24 mouse cellular contexts compared by ENCODE assay signal in the genomic region with DNA sequence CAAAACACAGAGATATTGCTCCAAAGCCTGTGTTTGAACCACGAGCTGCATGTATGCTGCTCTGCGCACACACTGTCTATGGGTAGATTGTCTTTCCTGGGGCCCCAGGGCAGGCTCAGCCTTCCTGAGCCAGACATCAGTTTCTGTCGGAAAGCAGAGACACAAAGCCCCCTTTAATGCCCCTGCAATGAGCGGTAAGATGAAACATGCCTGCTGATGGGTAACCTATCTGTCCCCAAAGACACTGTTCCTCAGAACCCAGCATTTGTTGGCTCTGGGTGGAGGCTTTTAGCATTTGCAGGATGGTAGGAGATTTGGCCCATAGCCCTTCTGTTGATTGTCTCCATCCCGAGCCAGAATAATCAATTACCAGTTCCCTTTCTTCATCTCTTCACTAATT.
A peak's percentile ranks its signal among the peaks of the same experiment; 100 is the strongest.
DNase-seq lines count a peak whose midpoint lies in the region; ATAC-seq lines count a peak whose summit lies in the region.
"Had no signal": no experiment of that assay in that cellular context is flagged by ENCODE, and none has a peak within 500 bp of the region (broad histone marks: within the 10 kb centered on the region; RNA-seq: fewer than 3 reads in every experiment).

No protein-coding gene starts in this region.

- H3K4me2 ChIP-seq in hindbrain, embryonic 11.5 days (replicated peaks; ENCODE audit: low read depth, low read length), result no peak overlapping the region
- H3K4me2 ChIP-seq in neural tube, embryonic 14.5 days (ENCODE audit: low read depth, low read length), result no peak overlapping the region
- H3K4me2 ChIP-seq: embryonic facial prominence, embryonic 15.5 days; heart, embryonic 13.5 days; liver, embryonic 15.5 days; lung, embryonic 15.5 days; neural tube, embryonic 13.5 days had no signal

- peaks cover 19% of the 10 kb centered on the region for H3K4me1 ChIP-seq in hindbrain, embryonic 10.5 days (replicated peaks)
- no peaks in the 10 kb centered on the region for H3K4me1 ChIP-seq in hindbrain, embryonic 11.5 days (replicated peaks; ENCODE audit: control insufficient read depth, insufficient read depth, low read length)
- no peaks in the 10 kb centered on the region for H3K4me1 ChIP-seq in neural tube, embryonic 14.5 days (ENCODE audit: control insufficient read depth, insufficient read depth, low read length)
- H3K4me1 ChIP-seq: embryonic facial prominence, embryonic 15.5 days; liver, embryonic 15.5 days; lung, embryonic 15.5 days had no signal

- ATAC-seq in hindbrain, embryonic 11.5 days (ENCODE audit: low FRiP score), result no peak
- ATAC-seq in neural tube, embryonic 14.5 days (ENCODE audit: low read depth), result peak; percentile 56; the same call in 1 of the 2 replicates
- ATAC-seq: activated CD4-positive, CD25-positive, alpha-beta regulatory T cell, adult 4 months had no signal

- H3K27me3 ChIP-seq in hindbrain, embryonic 10.5 days (ENCODE audit: insufficient read depth, poor library complexity, severe bottlenecking), result no peaks in the 10 kb centered on the region
- H3K27me3 ChIP-seq in hindbrain, embryonic 11.5 days (ENCODE audit: control insufficient read depth, insufficient read depth, low read length), result no peaks in the 10 kb centered on the region
- no peaks in the 10 kb centered on the region for H3K27me3 ChIP-seq in neural tube, embryonic 14.5 days (ENCODE audit: control insufficient read depth, insufficient read depth, low read length)
- H3K27me3 ChIP-seq: embryonic facial prominence, embryonic 15.5 days; heart, embryonic 13.5 days; liver, embryonic 15.5 days; lung, embryonic 15.5 days had no signal

- peak; percentile 33 to 48 for DNase-seq in cerebellum, postnatal 10 days
- no peak for DNase-seq in cerebellum, postnatal 36 days
- DNase-seq in hindbrain, embryonic 10.5 days (ENCODE audit: low spot score), result no peak
- no peak for DNase-seq in hindbrain, embryonic 11.5 days (ENCODE audit: low spot score)
- DNase-seq in neural tube, embryonic 10.5 days (ENCODE audit: extremely low spot score, low spot score), result no peak
- no peak for DNase-seq in layer of hippocampus, adult 11-12 months (ENCODE audit: low spot score)
- DNase-seq: adrenal gland, postnatal 10 days; cerebellum, adult 2 months; gastrocnemius, postnatal 25 days; heart, adult 2 months; kidney, adult 11 months; kidney, postnatal 4 days; liver; lung, postnatal 36 days; right cerebral cortex, postnatal 4 days; thymus, postnatal 14 days had no signal

- H3K36me3 ChIP-seq in hindbrain, embryonic 10.5 days, result no peaks in the 10 kb centered on the region
- H3K36me3 ChIP-seq in hindbrain, embryonic 11.5 days (ENCODE audit: control insufficient read depth, insufficient read depth, low read length), result no peaks in the 10 kb centered on the region
- no peaks in the 10 kb centered on the region for H3K36me3 ChIP-seq in neural tube, embryonic 14.5 days (ENCODE audit: control insufficient read depth, insufficient read depth, low read length)
- H3K36me3 ChIP-seq: embryonic facial prominence, embryonic 15.5 days; heart, embryonic 13.5 days; limb, embryonic 10.5 days; liver, embryonic 15.5 days; lung, embryonic 15.5 days; neural tube, embryonic 13.5 days had no signal

- 57% methylated on average over 5 of the region's 5 CpGs for WGBS in hindbrain, embryonic 10.5 days
- 53% methylated on average over 5 of the region's 5 CpGs for WGBS in hindbrain, embryonic 11.5 days
- 39% methylated on average over 5 of the region's 5 CpGs for WGBS in neural tube, embryonic 14.5 days

- no peak overlapping the region for H3K4me3 ChIP-seq in hindbrain, embryonic 10.5 days
- no peak overlapping the region for H3K4me3 ChIP-seq in hindbrain, embryonic 11.5 days (ENCODE audit: low read depth, low read length)
- no peak overlapping the region for H3K4me3 ChIP-seq in neural tube, embryonic 14.5 days (ENCODE audit: low read depth, low read length)
- H3K4me3 ChIP-seq: embryonic facial prominence, embryonic 15.5 days; heart, adult 2 months; heart, embryonic 13.5 days; limb, embryonic 10.5 days; liver, embryonic 15.5 days; lung, embryonic 15.5 days; neural tube, embryonic 13.5 days had no signal

- H3K9ac ChIP-seq in hindbrain, embryonic 11.5 days (ENCODE audit: low read depth, low read length), result no peak overlapping the region
- no peak overlapping the region for H3K9ac ChIP-seq in neural tube, embryonic 14.5 days (replicated peaks; ENCODE audit: low read depth, low read length)
- H3K9ac ChIP-seq: embryonic facial prominence, embryonic 15.5 days; heart, embryonic 13.5 days; liver, embryonic 15.5 days; lung, embryonic 15.5 days; neural tube, embryonic 13.5 days had no signal

- H3K27ac ChIP-seq in hindbrain, embryonic 10.5 days, result peak overlapping the region; percentile 50; the same call in 1 of the 2 replicates
- H3K27ac ChIP-seq in hindbrain, embryonic 11.5 days (ENCODE audit: low read depth, low read length), result no peak overlapping the region
- H3K27ac ChIP-seq in neural tube, embryonic 14.5 days (ENCODE audit: low read depth, low read length), result no peak overlapping the region
- H3K27ac ChIP-seq: embryonic facial prominence, embryonic 15.5 days; heart, adult 2 months; heart, embryonic 13.5 days; limb, embryonic 10.5 days; liver, embryonic 15.5 days; lung, embryonic 15.5 days; neural tube, embryonic 13.5 days had no signal

- peaks cover 5% of the 10 kb centered on the region; the same call in 1 of the 2 replicates for H3K9me3 ChIP-seq in hindbrain, embryonic 10.5 days
- no peaks in the 10 kb centered on the region for H3K9me3 ChIP-seq in hindbrain, embryonic 11.5 days (ENCODE audit: control insufficient read depth, low read length)
- no peaks in the 10 kb centered on the region for H3K9me3 ChIP-seq in neural tube, embryonic 14.5 days (ENCODE audit: control insufficient read depth, low read length)
- H3K9me3 ChIP-seq: embryonic facial prominence, embryonic 15.5 days; limb, embryonic 10.5 days; liver, embryonic 15.5 days; lung, embryonic 15.5 days had no signal

Comparison
In these comparisons a context has a peak if more than half of its experiments do, and no peak if none do; other contexts are left out.
1. DNase-seq: peak in cerebellum, postnatal 10 days (2 of 2); none in cerebellum, postnatal 36 days (0 of 2), hindbrain, embryonic 10.5 days (single experiment), hindbrain, embryonic 11.5 days (single experiment), neural tube, embryonic 10.5 days (single experiment) and layer of hippocampus, adult 11-12 months (single experiment).